Mouse (Mus musculus) E14TG2a.4 (cell line): ENCODE results near the gene Aipl1.
"Not testable (repeated sequence)": the region's sequence is repeated elsewhere in the genome, so short reads cannot be mapped to it uniquely, and the experiment has no call there.

Experiments used
- H3K27me3 ChIP-seq: 2 replicates; pipeline ENCODE4 v1.6.1; 2014; ENCODE audit warnings: low read length, control low read depth; ENCODE audit not compliant: insufficient read depth
- H3K36me3 ChIP-seq: 2 replicates; pipeline ENCODE4 v1.6.1; 2014; ENCODE audit warnings: low read length, control low read depth; ENCODE audit not compliant: insufficient read depth
- H3K4me1 ChIP-seq: replicated peaks from 2 replicates; pipeline ENCODE4 v1.6.1; 2014; ENCODE audit warnings: low read depth, low read length, control low read depth
- H3K4me3 ChIP-seq: replicated peaks from 2 replicates; pipeline ENCODE4 v1.5.1; 2014; ENCODE audit warnings: mild to moderate bottlenecking, low read length
- H3K9me3 ChIP-seq: 2 replicates; pipeline ENCODE4 v1.6.1; 2014; ENCODE audit warnings: low read length, control low read depth
- CTCF ChIP-seq: conservative IDR thresholded peaks from 2 replicates; pipeline ENCODE4 v1.5.1; 2014; ENCODE audit warnings: low read length
- NANOG ChIP-seq: IDR thresholded peaks from 2 replicates; pipeline ENCODE4 v1.6.1; 2014; ENCODE audit warnings: borderline replicate concordance, low read length, mixed read lengths
- POU5F1 ChIP-seq: IDR thresholded peaks from 2 replicates; pipeline ENCODE4 v1.6.1; 2014; ENCODE audit warnings: low read length, borderline replicate concordance

Aipl1 gene

DNA sequence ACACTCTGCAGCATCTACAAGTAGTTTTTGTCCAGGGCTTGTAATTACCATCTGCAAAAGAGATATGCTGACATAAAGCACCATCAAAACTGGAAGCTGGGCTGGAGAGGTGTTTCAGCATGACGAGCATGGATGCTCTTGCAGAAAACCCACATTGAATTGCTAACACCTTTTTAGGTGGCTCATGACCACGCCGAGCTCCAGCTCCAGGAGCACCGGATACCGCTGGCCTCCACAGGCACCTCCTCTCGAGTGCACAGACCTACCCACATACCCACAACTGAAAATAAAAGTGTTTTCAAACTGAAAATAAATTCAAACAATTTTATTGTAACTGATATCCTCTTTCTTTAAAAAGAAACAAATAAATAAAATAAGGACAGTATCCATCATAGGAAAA lies 37.1 kb downstream of the Aipl1 start:
- peaks cover 7% of the 10 kb centered on the region for H3K9me3 ChIP-seq
- no peak overlapping the region for H3K4me3 ChIP-seq
- H3K27me3 ChIP-seq: peaks cover 9% of the 10 kb centered on the region
- peaks cover 17% of the 10 kb centered on the region for H3K4me1 ChIP-seq
- no peaks in the 10 kb centered on the region for H3K36me3 ChIP-seq
- TF ChIP-seq POU5F1 (no peak), NANOG (no peak), CTCF (no peak)

DNA sequence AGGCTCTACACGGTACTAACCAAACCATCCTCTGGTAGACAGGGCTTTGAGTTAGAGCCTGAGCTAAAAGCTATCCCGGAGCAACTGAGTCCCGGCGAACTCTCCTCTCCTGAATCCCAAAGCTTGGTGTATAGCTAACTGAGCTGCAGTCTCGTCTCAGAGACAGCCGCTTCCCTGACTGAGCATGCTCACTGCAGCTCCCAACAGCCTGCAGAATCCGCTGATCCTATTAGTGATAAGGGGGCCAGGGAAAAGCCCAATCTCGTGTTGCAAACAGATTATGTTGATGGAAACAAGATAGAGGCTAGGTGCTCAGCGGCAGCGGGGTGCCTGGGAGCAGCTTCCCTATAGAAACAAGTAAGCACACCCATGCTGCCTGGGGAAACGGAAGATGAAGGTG lies 40.5 kb downstream of the Aipl1 start:
- TF ChIP-seq NANOG (no peak), CTCF (no peak), POU5F1 (no peak)
- Histone ChIP-seq H3K4me3 (no peak overlapping the region), H3K4me1 (peaks cover 14% of the 10 kb centered on the region), H3K9me3 (peaks cover 11% of the 10 kb centered on the region), H3K27me3 (no peaks in the 10 kb centered on the region), H3K36me3 (no peaks in the 10 kb centered on the region)

DNA sequence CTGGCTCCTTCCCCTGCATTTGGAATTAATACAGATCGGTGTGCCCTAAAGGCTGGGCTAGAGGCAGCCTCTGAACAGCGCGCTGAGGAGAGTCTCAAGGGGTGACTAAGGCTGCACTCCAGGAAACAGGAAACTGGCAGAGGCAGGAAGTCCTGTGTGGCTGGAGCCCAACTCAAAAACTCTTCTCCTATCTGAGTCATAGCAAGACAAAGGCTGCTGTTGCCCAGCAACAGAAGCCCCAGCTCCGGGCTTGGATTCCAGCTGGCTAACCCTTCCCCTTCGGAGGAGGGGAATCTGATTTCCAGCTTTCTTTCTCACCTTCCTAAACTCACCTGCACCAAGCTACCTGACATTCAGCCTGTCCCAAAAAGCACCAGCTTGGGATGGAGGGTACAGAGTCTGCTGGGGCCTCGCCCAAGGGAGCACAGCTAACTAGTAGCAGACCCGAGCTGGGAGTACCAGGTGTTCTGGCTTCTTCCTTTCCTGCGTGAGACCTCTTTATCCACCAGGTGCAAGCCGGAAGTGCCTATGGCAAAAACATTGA lies 41.3 kb downstream of the Aipl1 start:
- H3K27me3 ChIP-seq: no peaks in the 10 kb centered on the region
- no peaks in the 10 kb centered on the region for H3K36me3 ChIP-seq
- H3K9me3 ChIP-seq: peaks cover 11% of the 10 kb centered on the region
- peaks cover 14% of the 10 kb centered on the region for H3K4me1 ChIP-seq
- H3K4me3 ChIP-seq: no peak overlapping the region
- no peak for TF ChIP-seq NANOG
- no peak for TF ChIP-seq POU5F1
- no peak for TF ChIP-seq CTCF

GRCm38 (mm10) chr11:71992438-71992837 lies 44.9 kb downstream of the Aipl1 start:
- no peaks in the 10 kb centered on the region for H3K36me3 ChIP-seq
- no peak overlapping the region for H3K4me3 ChIP-seq
- H3K27me3 ChIP-seq: no peaks in the 10 kb centered on the region
- H3K9me3 ChIP-seq: peaks cover 11% of the 10 kb centered on the region
- TF ChIP-seq NANOG (no peak), POU5F1 (no peak), CTCF (no peak)
- peaks cover 14% of the 10 kb centered on the region for H3K4me1 ChIP-seq

GRCm38 (mm10) chr11:71991541-71991940 lies 45.8 kb downstream of the Aipl1 start:
- H3K27me3 ChIP-seq: no peaks in the 10 kb centered on the region
- peaks cover 11% of the 10 kb centered on the region for H3K9me3 ChIP-seq
- TF ChIP-seq POU5F1 (no peak), CTCF (peak; percentile 64), NANOG (no peak)
- peaks cover 18% of the 10 kb centered on the region for H3K4me1 ChIP-seq
- H3K4me3 ChIP-seq: no peak overlapping the region
- H3K36me3 ChIP-seq: no peaks in the 10 kb centered on the region

GRCm38 (mm10) chr11:71989407-71989806 lies 47.9 kb downstream of the Aipl1 start:
- peaks cover 26% of the 10 kb centered on the region for H3K4me1 ChIP-seq
- H3K27me3 ChIP-seq, H3K36me3 ChIP-seq, H3K9me3 ChIP-seq, H3K4me3 ChIP-seq: not testable (repeated sequence)

- H3K36me3 ChIP-seq: no peaks in the 10 kb centered on the region
- H3K4me3 ChIP-seq: no peak overlapping the region
- H3K27me3 ChIP-seq: peaks cover 12% of the 10 kb centered on the region; the same call in 1 of the 2 replicates
- TF ChIP-seq CTCF (no peak), POU5F1 (no peak), NANOG (no peak)
- H3K9me3 ChIP-seq: no peaks in the 10 kb centered on the region
- peaks cover 26% of the 10 kb centered on the region for H3K4me1 ChIP-seq
These were observed 49.9 kb downstream of the Aipl1 start for GRCm38 (mm10) chr11:71987159-71988150.

DNA sequence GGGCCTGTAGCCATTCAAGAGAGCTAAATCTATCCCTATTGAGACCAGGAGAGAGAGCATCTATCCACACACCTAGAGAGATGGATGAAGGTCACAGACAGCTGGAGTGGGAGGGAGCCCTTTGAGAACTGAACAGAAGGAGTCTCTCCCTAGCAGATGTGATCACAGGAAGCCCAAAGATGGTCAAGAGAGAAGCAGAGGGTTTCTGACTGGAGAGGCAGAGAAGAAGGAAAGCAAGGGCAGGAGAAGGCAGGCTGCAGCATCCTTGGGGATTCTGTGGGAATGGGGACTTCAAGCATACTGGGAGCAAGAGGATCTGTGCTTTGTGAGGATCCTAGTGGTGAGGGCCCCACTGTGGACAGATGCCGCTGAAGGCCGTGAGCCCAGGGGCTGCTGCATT lies 51.5 kb downstream of the Aipl1 start:
- H3K27me3 ChIP-seq: peaks cover 12% of the 10 kb centered on the region; the same call in 1 of the 2 replicates
- no peak for TF ChIP-seq POU5F1
- TF ChIP-seq NANOG: no peak
- no peak for TF ChIP-seq CTCF
- no peak overlapping the region for H3K4me3 ChIP-seq
- no peaks in the 10 kb centered on the region for H3K9me3 ChIP-seq
- H3K36me3 ChIP-seq: no peaks in the 10 kb centered on the region
- H3K4me1 ChIP-seq: peaks cover 26% of the 10 kb centered on the region

GRCm38 (mm10) chr11:71985101-71985711 lies 52.1 kb downstream of the Aipl1 start:
- H3K9me3 ChIP-seq: no peaks in the 10 kb centered on the region
- no peaks in the 10 kb centered on the region for H3K36me3 ChIP-seq
- H3K4me3 ChIP-seq: no peak overlapping the region
- peaks cover 12% of the 10 kb centered on the region; the same call in 1 of the 2 replicates for H3K27me3 ChIP-seq
- no peak for TF ChIP-seq CTCF
- no peak for TF ChIP-seq NANOG
- TF ChIP-seq POU5F1: no peak
- H3K4me1 ChIP-seq: peaks cover 26% of the 10 kb centered on the region
